Mouse (Mus musculus): Measurements from ENCODE around the gene Tprn. TPM values are rescaled to one million over a fixed set of nuclear protein-coding genes. Genes with fewer than 3 reads are reported as not detected.

Gene Tprn
- polyA plus RNA-seq, 1 experiment from 2014 or later: 3.3 TPM

- Histone ChIP-seq H3K9ac (ENCODE audit: low read depth, low read length) (peak overlapping the region; percentile 56), H3K36me3 (ENCODE audit: control insufficient read depth, insufficient read depth, low read length) (no peaks in the 10 kb centered on the region), H3K9me3 (replicated peaks; ENCODE audit: control insufficient read depth, low read length) (no peaks in the 10 kb centered on the region), H3K4me2 (peak overlapping the region; percentile 98), H3K27me3 (ENCODE audit: control insufficient read depth, insufficient read depth, low read length) (peaks cover 31% of the 10 kb centered on the region), H3K4me1 (ENCODE audit: control insufficient read depth, insufficient read depth, low read length) (peaks cover 20% of the 10 kb centered on the region), H3K4me3 (ENCODE audit: low read depth, low read length) (peak overlapping the region; percentile 38), H3K27ac (ENCODE audit: low read depth, low read length) (no peak overlapping the region)
- 1% methylated on average over 29 of the region's 29 CpGs for WGBS (ENCODE audit: insufficient replicate concordance)
- ATAC-seq (replicated peaks; ENCODE audit: insufficient number of reproducible peaks, low FRiP score, low TSS enrichment): peak; percentile 74
Observed at GRCm38 (mm10) chr2:25240723-25241437, 21.5 kb upstream of the Tprn start.

- H3K27ac ChIP-seq (ENCODE audit: low read depth, low read length): no peak overlapping the region
- H3K9ac ChIP-seq (ENCODE audit: low read depth, low read length): peak overlapping the region; percentile 66; the same call in 1 of the 2 replicates
- no peaks in the 10 kb centered on the region; the same call in 1 of the 2 replicates for H3K36me3 ChIP-seq (ENCODE audit: control insufficient read depth, insufficient read depth, low read length)
- WGBS (ENCODE audit: insufficient replicate concordance): 20% methylated on average over 6 of the region's 6 CpGs
- peaks cover 31% of the 10 kb centered on the region for H3K27me3 ChIP-seq (ENCODE audit: control insufficient read depth, insufficient read depth, low read length)
- ATAC-seq (replicated peaks; ENCODE audit: insufficient number of reproducible peaks, low FRiP score, low TSS enrichment): peak; percentile 27; the same call in 1 of the 2 replicates
- peak overlapping the region; percentile 98 for H3K4me2 ChIP-seq
- peak overlapping the region; percentile 58 for H3K4me3 ChIP-seq (ENCODE audit: low read depth, low read length)
- no peaks in the 10 kb centered on the region for H3K9me3 ChIP-seq (replicated peaks; ENCODE audit: control insufficient read depth, low read length)
- peaks cover 20% of the 10 kb centered on the region for H3K4me1 ChIP-seq (ENCODE audit: control insufficient read depth, insufficient read depth, low read length)
Observed at GRCm38 (mm10) chr2:25241438-25241775, 21.0 kb upstream of the Tprn start.

- peaks cover 20% of the 10 kb centered on the region for H3K4me1 ChIP-seq (ENCODE audit: control insufficient read depth, insufficient read depth, low read length)
- peak within 1 kb of the TSS; percentile 98 for H3K4me2 ChIP-seq
- WGBS (ENCODE audit: insufficient replicate concordance): under 1% methylated on average over 55 of the region's 59 CpGs
- no peak for ATAC-seq (replicated peaks; ENCODE audit: insufficient number of reproducible peaks, low FRiP score, low TSS enrichment)
- H3K27ac ChIP-seq (ENCODE audit: low read depth, low read length): no peak within 1 kb of the TSS
- H3K27me3 ChIP-seq (ENCODE audit: control insufficient read depth, insufficient read depth, low read length): peaks cover 31% of the 10 kb centered on the region
- no peaks in the 10 kb centered on the region for H3K9me3 ChIP-seq (replicated peaks; ENCODE audit: control insufficient read depth, low read length)
- peak within 1 kb of the TSS; percentile 58 for H3K4me3 ChIP-seq (ENCODE audit: low read depth, low read length)
- H3K36me3 ChIP-seq (ENCODE audit: control insufficient read depth, insufficient read depth, low read length): no peaks in the 10 kb centered on the region; the same call in 1 of the 2 replicates
- peak within 1 kb of the TSS; percentile 66 for H3K9ac ChIP-seq (ENCODE audit: low read depth, low read length)
Observed at GRCm38 (mm10) chr2:25242101-25242506, 20.3 kb upstream of the Tprn start, which contains the start of the genes Rnf208 and Cysrt1. Gene Rnf208 (plus strand): TSS chr2:25242255. Gene Cysrt1 (minus strand): TSS chr2:25242452.

GRCm38 (mm10) chr2:25243342-25243741, 19.1 kb upstream of the Tprn start:
- WGBS (ENCODE audit: insufficient replicate concordance): 73% methylated on average over 8 of the region's 8 CpGs
- no peak overlapping the region for H3K4me3 ChIP-seq (ENCODE audit: low read depth, low read length)

GRCm38 (mm10) chr2:25244144-25244543, 18.3 kb upstream of the Tprn start:
- no peak for ATAC-seq (replicated peaks; ENCODE audit: insufficient number of reproducible peaks, low FRiP score, low TSS enrichment)
- Histone ChIP-seq H3K4me3 (ENCODE audit: low read depth, low read length) (no peak overlapping the region), H3K4me2 (no peak overlapping the region), H3K4me1 (ENCODE audit: control insufficient read depth, insufficient read depth, low read length) (peaks cover 20% of the 10 kb centered on the region), H3K27ac (ENCODE audit: low read depth, low read length) (no peak overlapping the region), H3K36me3 (ENCODE audit: control insufficient read depth, insufficient read depth, low read length) (peaks cover 6% of the 10 kb centered on the region), H3K27me3 (ENCODE audit: control insufficient read depth, insufficient read depth, low read length) (peaks cover 31% of the 10 kb centered on the region), H3K9me3 (replicated peaks; ENCODE audit: control insufficient read depth, low read length) (no peaks in the 10 kb centered on the region), H3K9ac (ENCODE audit: low read depth, low read length) (no peak overlapping the region)
- 87% methylated on average over 4 of the region's 4 CpGs for WGBS (ENCODE audit: insufficient replicate concordance)

More at GRCm38 (mm10) chr2:25243342-25243741, 19.1 kb upstream of the Tprn start:
- H3K27me3 ChIP-seq (ENCODE audit: control insufficient read depth, insufficient read depth, low read length): peaks cover 31% of the 10 kb centered on the region
- H3K36me3 ChIP-seq (ENCODE audit: control insufficient read depth, insufficient read depth, low read length): peaks cover 6% of the 10 kb centered on the region
- peaks cover 20% of the 10 kb centered on the region for H3K4me1 ChIP-seq (ENCODE audit: control insufficient read depth, insufficient read depth, low read length)
- H3K9ac ChIP-seq (ENCODE audit: low read depth, low read length): no peak overlapping the region
- no peak overlapping the region; the same call in 1 of the 2 replicates for H3K4me2 ChIP-seq
- ATAC-seq (replicated peaks; ENCODE audit: insufficient number of reproducible peaks, low FRiP score, low TSS enrichment): no peak
- H3K27ac ChIP-seq (ENCODE audit: low read depth, low read length): no peak overlapping the region
- H3K9me3 ChIP-seq (replicated peaks; ENCODE audit: control insufficient read depth, low read length): no peaks in the 10 kb centered on the region

- Histone ChIP-seq H3K4me3 (ENCODE audit: low read depth, low read length) (no peak within 1 kb of the TSS), H3K36me3 (ENCODE audit: control insufficient read depth, insufficient read depth, low read length) (peaks cover 9% of the 10 kb centered on the region), H3K4me2 (no peak within 1 kb of the TSS), H3K27ac (ENCODE audit: low read depth, low read length) (no peak within 1 kb of the TSS), H3K27me3 (ENCODE audit: control insufficient read depth, insufficient read depth, low read length) (peaks cover 26% of the 10 kb centered on the region), H3K9ac (ENCODE audit: low read depth, low read length) (no peak within 1 kb of the TSS), H3K4me1 (ENCODE audit: control insufficient read depth, insufficient read depth, low read length) (peaks cover 9% of the 10 kb centered on the region), H3K9me3 (replicated peaks; ENCODE audit: control insufficient read depth, low read length) (no peaks in the 10 kb centered on the region)
- ATAC-seq (replicated peaks; ENCODE audit: insufficient number of reproducible peaks, low FRiP score, low TSS enrichment): no peak
- WGBS (ENCODE audit: insufficient replicate concordance): 86% methylated on average over 10 of the region's 10 CpGs
Observed at GRCm38 (mm10) chr2:25246183-25247072, 16.0 kb upstream of the Tprn start, which contains the start of gene AL732309.1. Gene AL732309.1 (minus strand): TSS chr2:25246863.

- Histone ChIP-seq H3K27me3 (ENCODE audit: control insufficient read depth, insufficient read depth, low read length) (no peaks in the 10 kb centered on the region), H3K9ac (ENCODE audit: low read depth, low read length) (no peak overlapping the region), H3K36me3 (ENCODE audit: control insufficient read depth, insufficient read depth, low read length) (peaks cover 11% of the 10 kb centered on the region; the same call in 1 of the 2 replicates), H3K4me3 (ENCODE audit: low read depth, low read length) (no peak overlapping the region), H3K4me1 (ENCODE audit: control insufficient read depth, insufficient read depth, low read length) (peaks cover 10% of the 10 kb centered on the region), H3K9me3 (replicated peaks; ENCODE audit: control insufficient read depth, low read length) (no peaks in the 10 kb centered on the region), H3K27ac (ENCODE audit: low read depth, low read length) (no peak overlapping the region), H3K4me2 (no peak overlapping the region)
- 72% methylated on average over 1 of the region's 1 CpGs for WGBS (ENCODE audit: insufficient replicate concordance)
- ATAC-seq (replicated peaks; ENCODE audit: insufficient number of reproducible peaks, low FRiP score, low TSS enrichment): no peak
Observed at GRCm38 (mm10) chr2:25252331-25252730, 10.1 kb upstream of the Tprn start.

GRCm38 (mm10) chr2:25255284-25255779, 7.1 kb upstream of the Tprn start, which contains the start of gene Tmem203:
Gene Tmem203 (plus strand): TSS chr2:25255439.
- H3K27me3 ChIP-seq (ENCODE audit: control insufficient read depth, insufficient read depth, low read length): no peaks in the 10 kb centered on the region
- peak within 1 kb of the TSS; percentile 25 for H3K27ac ChIP-seq (ENCODE audit: low read depth, low read length)
- H3K4me2 ChIP-seq: peak within 1 kb of the TSS; percentile 96
- WGBS (ENCODE audit: insufficient replicate concordance): under 1% methylated on average over 39 of the region's 39 CpGs
- H3K4me1 ChIP-seq (ENCODE audit: control insufficient read depth, insufficient read depth, low read length): peaks cover 10% of the 10 kb centered on the region
- peak within 1 kb of the TSS; percentile 90 for H3K9ac ChIP-seq (ENCODE audit: low read depth, low read length)
- peak; percentile 79 for ATAC-seq (replicated peaks; ENCODE audit: insufficient number of reproducible peaks, low FRiP score, low TSS enrichment)
- H3K4me3 ChIP-seq (ENCODE audit: low read depth, low read length): peak within 1 kb of the TSS; percentile 100
- H3K9me3 ChIP-seq (replicated peaks; ENCODE audit: control insufficient read depth, low read length): no peaks in the 10 kb centered on the region
- H3K36me3 ChIP-seq (ENCODE audit: control insufficient read depth, insufficient read depth, low read length): peaks cover 5% of the 10 kb centered on the region; the same call in 1 of the 2 replicates
